Mouse (Mus musculus) lung, embryonic 16.5 days (tissue): ENCODE measurements around the gene Pgm2. TPM values are rescaled to one million over a fixed set of nuclear protein-coding genes. Genes with fewer than 3 reads are reported as not detected.

Experiments
- ATAC-seq: fragments of 200-750 bp; cut with Nextera tagmentation; 2 replicates; pipeline ENCODE4 v1.8.0; 2017; ENCODE audit warnings: low read depth, mild to moderate bottlenecking, moderate library complexity
- H3K27ac ChIP-seq: fragments of 300-500 bp; sonication (generic); 2 replicates; pipeline ENCODE4 v1.5.1; 2014; ENCODE audit warnings: mild to moderate bottlenecking, control low read depth, low read length
- H3K27me3 ChIP-seq: fragments of 300-500 bp; sonication (generic); 2 replicates; pipeline ENCODE4 v1.6.1; 2014; ENCODE audit warnings: low read depth, low read length, mixed read lengths; ENCODE audit not compliant: control insufficient read depth, insufficient read depth
- H3K36me3 ChIP-seq: fragments of 300-500 bp; sonication (generic); 2 replicates; pipeline ENCODE4 v1.6.1; 2014; ENCODE audit warnings: low read length; ENCODE audit not compliant: control insufficient read depth, insufficient read depth
- H3K4me1 ChIP-seq: fragments of 300-500 bp; sonication (generic); replicated peaks from 2 replicates; pipeline ENCODE4 v1.6.1; 2014; ENCODE audit warnings: low read length, mixed read lengths; ENCODE audit not compliant: control insufficient read depth, insufficient read depth
- H3K4me2 ChIP-seq: fragments of 300-500 bp; sonication (generic); 2 replicates; pipeline ENCODE4 v1.6.1; 2014; ENCODE audit warnings: low read depth, low read length, control low read depth
- H3K4me3 ChIP-seq: fragments of 300-500 bp; sonication (generic); 2 replicates; pipeline ENCODE4 v1.5.1; 2014; ENCODE audit warnings: mild to moderate bottlenecking, low read length, control low read depth
- H3K9ac ChIP-seq: fragments of 300-500 bp; sonication (generic); 2 replicates; pipeline ENCODE4 v1.6.1; 2014; ENCODE audit warnings: low read length, control low read depth
- H3K9me3 ChIP-seq: fragments of 300-500 bp; sonication (generic); 2 replicates; pipeline ENCODE4 v1.6.1; 2016; ENCODE audit warnings: low read length; ENCODE audit not compliant: control insufficient read depth
- WGBS: fragments of 180-500 bp; shearing (Covaris S2); extraction: QIAGEN DNeasy Blood & Tissue Kit; methylation state at CpG from one replicate; pipeline ENCODE4 v1.1.7; 2014; 5-methylcytosine and 5-hydroxymethylcytosine counted together
- polyA plus RNA-seq: library from polyadenylated mRNA; unstranded; fragments of >200 nt; fragmentation: Nextera tagmentation; extraction: Ambion mirVana; gene quantifications from 2 replicates; pipeline ENCODE4 v1.2.1, GENCODE M21; 2015

Pgm2 gene
- polyA plus RNA-seq, 1 experiment from 2014 or later: 38.5 TPM

GRCm38 (mm10) chr5:64088740-64089139, 4.0 kb upstream of the Pgm2 start:
- ATAC-seq: no peak
- 62% methylated on average over 9 of the region's 9 CpGs for WGBS
- H3K27ac ChIP-seq: no peak overlapping the region
- no peak overlapping the region for H3K4me3 ChIP-seq
- H3K27me3 ChIP-seq: no peaks in the 10 kb centered on the region
- no peak overlapping the region for H3K4me2 ChIP-seq
- H3K4me1 ChIP-seq: peaks cover 3% of the 10 kb centered on the region
- no peaks in the 10 kb centered on the region for H3K9me3 ChIP-seq
- no peaks in the 10 kb centered on the region for H3K36me3 ChIP-seq
- H3K9ac ChIP-seq: no peak overlapping the region

- H3K27ac ChIP-seq: peak overlapping the region; percentile 60
- H3K4me3 ChIP-seq: peak overlapping the region; percentile 72
- H3K9ac ChIP-seq: peak overlapping the region; percentile 80
- H3K27me3 ChIP-seq: no peaks in the 10 kb centered on the region
- H3K9me3 ChIP-seq: no peaks in the 10 kb centered on the region
- H3K4me2 ChIP-seq: peak overlapping the region; percentile 77
- H3K36me3 ChIP-seq: peaks cover 8% of the 10 kb centered on the region; the same call in 1 of the 2 replicates
- WGBS: 2% methylated on average over 15 of the region's 15 CpGs
- peaks cover 13% of the 10 kb centered on the region for H3K4me1 ChIP-seq
- peak; percentile 17 for ATAC-seq
These were observed 660 bp downstream of the Pgm2 start for GRCm38 (mm10) chr5:64093349-64093871.

GRCm38 (mm10) chr5:64095342-64095993, 2.7 kb downstream of the Pgm2 start:
- no peak for ATAC-seq
- Histone ChIP-seq H3K9me3 (no peaks in the 10 kb centered on the region), H3K36me3 (peaks cover 8% of the 10 kb centered on the region; the same call in 1 of the 2 replicates), H3K9ac (no peak overlapping the region), H3K4me1 (peaks cover 13% of the 10 kb centered on the region), H3K4me3 (no peak overlapping the region), H3K27me3 (no peaks in the 10 kb centered on the region), H3K4me2 (no peak overlapping the region), H3K27ac (no peak overlapping the region)
- WGBS: 59% methylated on average over 5 of the region's 5 CpGs

- Histone ChIP-seq H3K4me2 (no peak overlapping the region), H3K9me3 (no peaks in the 10 kb centered on the region), H3K27me3 (no peaks in the 10 kb centered on the region), H3K9ac (no peak overlapping the region), H3K27ac (no peak overlapping the region), H3K4me1 (no peaks in the 10 kb centered on the region), H3K36me3 (peaks cover 13% of the 10 kb centered on the region), H3K4me3 (no peak overlapping the region)
- no peak for ATAC-seq
- WGBS: 69% methylated on average over 9 of the region's 9 CpGs
These were observed 9.4 kb downstream of the Pgm2 start for GRCm38 (mm10) chr5:64101993-64102716.

GRCm38 (mm10) chr5:64102717-64103075, 9.9 kb downstream of the Pgm2 start:
- 67% methylated on average over 7 of the region's 7 CpGs for WGBS
- H3K36me3 ChIP-seq: peaks cover 15% of the 10 kb centered on the region

GRCm38 (mm10) chr5:64107596-64108289, 15.0 kb downstream of the Pgm2 start:
- Histone ChIP-seq H3K4me1 (no peaks in the 10 kb centered on the region), H3K4me2 (no peak overlapping the region), H3K4me3 (no peak overlapping the region), H3K27ac (no peak overlapping the region), H3K9ac (no peak overlapping the region), H3K36me3 (peaks cover 23% of the 10 kb centered on the region), H3K9me3 (no peaks in the 10 kb centered on the region), H3K27me3 (no peaks in the 10 kb centered on the region)
- 86% methylated on average over 11 of the region's 11 CpGs for WGBS
- ATAC-seq: no peak

More at GRCm38 (mm10) chr5:64102717-64103075, 9.9 kb downstream of the Pgm2 start:
- H3K4me3 ChIP-seq: no peak overlapping the region
- H3K4me1 ChIP-seq: no peaks in the 10 kb centered on the region
- no peaks in the 10 kb centered on the region for H3K9me3 ChIP-seq
- H3K27me3 ChIP-seq: no peaks in the 10 kb centered on the region
- no peak overlapping the region for H3K27ac ChIP-seq
- H3K9ac ChIP-seq: no peak overlapping the region
- no peak overlapping the region for H3K4me2 ChIP-seq
- ATAC-seq: no peak

GRCm38 (mm10) chr5:64109217-64109616, 16.5 kb downstream of the Pgm2 start:
- ATAC-seq: no peak
- H3K27me3 ChIP-seq: no peaks in the 10 kb centered on the region

GRCm38 (mm10) chr5:64112360-64112759, 19.6 kb downstream of the Pgm2 start:
- Histone ChIP-seq H3K4me1 (no peaks in the 10 kb centered on the region), H3K36me3 (peaks cover 47% of the 10 kb centered on the region), H3K4me3 (no peak overlapping the region), H3K9ac (no peak overlapping the region), H3K27me3 (no peaks in the 10 kb centered on the region), H3K27ac (no peak overlapping the region), H3K4me2 (no peak overlapping the region), H3K9me3 (peaks cover 9% of the 10 kb centered on the region)
- WGBS: 71% methylated on average over 3 of the region's 3 CpGs
- ATAC-seq: no peak

More at GRCm38 (mm10) chr5:64109217-64109616, 16.5 kb downstream of the Pgm2 start:
- WGBS: 53% methylated on average over 3 of the region's 3 CpGs
- Histone ChIP-seq H3K4me2 (no peak overlapping the region), H3K27ac (no peak overlapping the region), H3K9ac (no peak overlapping the region), H3K4me3 (no peak overlapping the region), H3K9me3 (no peaks in the 10 kb centered on the region), H3K4me1 (no peaks in the 10 kb centered on the region), H3K36me3 (peaks cover 22% of the 10 kb centered on the region)

GRCm38 (mm10) chr5:64114210-64114609, 21.5 kb downstream of the Pgm2 start:
- no peak overlapping the region for H3K9ac ChIP-seq
- 96% methylated on average over 6 of the region's 6 CpGs for WGBS

More at GRCm38 (mm10) chr5:64114210-64114609, 21.5 kb downstream of the Pgm2 start:
- Histone ChIP-seq H3K27ac (no peak overlapping the region), H3K36me3 (peaks cover 45% of the 10 kb centered on the region), H3K4me3 (no peak overlapping the region), H3K4me1 (no peaks in the 10 kb centered on the region), H3K9me3 (peaks cover 9% of the 10 kb centered on the region), H3K27me3 (no peaks in the 10 kb centered on the region), H3K4me2 (no peak overlapping the region)
- no peak for ATAC-seq
